Mouse (Mus musculus) C2C12 (cell line): ENCODE measurements around the gene Rsc1a1. TPM values are rescaled to one million over a fixed set of nuclear protein-coding genes. Genes with fewer than 3 reads are reported as not detected.

Experiments used
- H3K27me3 ChIP-seq: one replicate; pipeline ENCODE4 v1.6.1; 2011; ENCODE audit not compliant: control insufficient read depth, insufficient read depth, insufficient read length
- H3K36me3 ChIP-seq: one replicate; pipeline ENCODE4 v1.6.1; 2011; ENCODE audit not compliant: control insufficient read depth, insufficient read depth
- H3K4me3 ChIP-seq: one replicate; pipeline ENCODE4 v1.5.1; 2011; ENCODE audit warnings: mild to moderate bottlenecking, control low read depth; ENCODE audit not compliant: poor library complexity, insufficient read depth, severe bottlenecking
- H3K79me2 ChIP-seq: one replicate; pipeline ENCODE4 v1.6.1; 2011; ENCODE audit not compliant: control insufficient read depth, insufficient read depth
- H3K79me3 ChIP-seq: one replicate; pipeline ENCODE4 v1.6.1; 2011; ENCODE audit warnings: low read depth, control low read depth
- H3ac ChIP-seq: one replicate; pipeline ENCODE3; 2011; ENCODE audit warnings: low read depth; ENCODE audit not compliant: control insufficient read depth, insufficient read length
- CEBPB ChIP-seq: IDR thresholded peaks from one replicate; pipeline ENCODE4 v1.6.1; 2011; ENCODE audit warnings: low read depth, mild to moderate bottlenecking, control low read depth, moderate library complexity
- CTCF ChIP-seq: IDR thresholded peaks from one replicate; pipeline ENCODE4 v1.5.1; 2011; ENCODE audit not compliant: control insufficient read depth, insufficient read depth, insufficient read length
- FOSL1 ChIP-seq: IDR thresholded peaks from one replicate; pipeline ENCODE4 v1.8.0; 2011; ENCODE audit warnings: mild to moderate bottlenecking, low read length; ENCODE audit not compliant: poor library complexity, insufficient read depth, severe bottlenecking
- MAX ChIP-seq: IDR thresholded peaks from one replicate; pipeline ENCODE4 v1.6.1; 2011; ENCODE audit warnings: mild to moderate bottlenecking, control low read depth
- MYOD1 ChIP-seq: IDR thresholded peaks from one replicate; pipeline ENCODE4 v1.6.1; 2011; ENCODE audit warnings: low read depth; ENCODE audit not compliant: control insufficient read depth, insufficient read length
- MYOG ChIP-seq: IDR thresholded peaks from one replicate; pipeline ENCODE4 v1.6.1; 2011; ENCODE audit not compliant: control insufficient read depth, insufficient read length; ENCODE audit errors: extremely low read depth
- USF1 ChIP-seq: IDR thresholded peaks from one replicate; pipeline ENCODE4 v1.6.1; 2011; ENCODE audit warnings: low read depth, mild to moderate bottlenecking, control low read depth, moderate library complexity
- polyA plus RNA-seq: library from polyadenylated mRNA; unstranded; fragments of >200 nt; fragmentation: generic; extraction: Trizol; gene quantifications from one replicate; pipeline ENCODE4 v1.2.1, GENCODE M21; 2012; ENCODE audit warnings: missing spikeins

Rsc1a1 gene
- polyA plus RNA-seq, 1 experiment, result 5.4 TPM

GRCm38 (mm10) chr4:141649244-141649643, 36.2 kb downstream of the Rsc1a1 start:
- H3ac ChIP-seq, result no peak overlapping the region
- TF ChIP-seq MAX (no peak), CTCF (no peak), MYOD1 (no peak), MYOG (no peak), USF1 (no peak)
- H3K4me3 ChIP-seq, result no peak overlapping the region
- peaks cover 5% of the 10 kb centered on the region for H3K36me3 ChIP-seq
- H3K27me3 ChIP-seq, result no peaks in the 10 kb centered on the region
- peaks cover 8% of the 10 kb centered on the region for H3K79me2 ChIP-seq
- H3K79me3 ChIP-seq, result peaks cover 6% of the 10 kb centered on the region

- TF ChIP-seq CTCF (no peak), MAX (no peak), USF1 (no peak), CEBPB (no peak), FOSL1 (no peak), MYOG (no peak), MYOD1 (no peak)
- Histone ChIP-seq H3K79me3 (peaks cover 6% of the 10 kb centered on the region), H3K36me3 (peaks cover 5% of the 10 kb centered on the region), H3K79me2 (peaks cover 8% of the 10 kb centered on the region), H3ac (no peak overlapping the region), H3K27me3 (no peaks in the 10 kb centered on the region), H3K4me3 (no peak overlapping the region)
Observed at GRCm38 (mm10) chr4:141648262-141648661, 37.1 kb downstream of the Rsc1a1 start.

- TF ChIP-seq MYOD1 (no peak), CEBPB (no peak), USF1 (no peak), MYOG (no peak), FOSL1 (no peak), MAX (no peak), CTCF (no peak)
- H3K4me3 ChIP-seq, result no peak overlapping the region
- peaks cover 6% of the 10 kb centered on the region for H3K79me3 ChIP-seq
- H3K79me2 ChIP-seq, result peaks cover 8% of the 10 kb centered on the region
- H3K27me3 ChIP-seq, result no peaks in the 10 kb centered on the region
- peaks cover 5% of the 10 kb centered on the region for H3K36me3 ChIP-seq
- H3ac ChIP-seq, result no peak overlapping the region
Observed at GRCm38 (mm10) chr4:141647187-141647586, 38.2 kb downstream of the Rsc1a1 start.

GRCm38 (mm10) chr4:141645988-141646387, 39.4 kb downstream of the Rsc1a1 start:
- no peaks in the 10 kb centered on the region for H3K27me3 ChIP-seq
- H3K36me3 ChIP-seq, result peaks cover 5% of the 10 kb centered on the region
- H3K79me2 ChIP-seq, result peaks cover 8% of the 10 kb centered on the region
- H3K79me3 ChIP-seq, result peaks cover 6% of the 10 kb centered on the region
- TF ChIP-seq CTCF (no peak), FOSL1 (no peak), MYOD1 (no peak), MAX (no peak), USF1 (no peak), CEBPB (no peak), MYOG (no peak)
- H3ac ChIP-seq, result no peak overlapping the region
- no peak overlapping the region for H3K4me3 ChIP-seq

- Histone ChIP-seq H3K4me3 (no peak overlapping the region), H3K36me3 (peaks cover 5% of the 10 kb centered on the region), H3ac (no peak overlapping the region), H3K79me3 (peaks cover 2% of the 10 kb centered on the region), H3K27me3 (no peaks in the 10 kb centered on the region), H3K79me2 (no peaks in the 10 kb centered on the region)
- TF ChIP-seq MYOD1 (no peak), USF1 (no peak), MYOG (no peak), CTCF (no peak), MAX (no peak), CEBPB (no peak), FOSL1 (no peak)
Observed at GRCm38 (mm10) chr4:141643118-141643855, 42.1 kb downstream of the Rsc1a1 start.
